Mouse (Mus musculus) heart, postnatal 14 days (tissue): ENCODE data around the gene 5730596B20Rik. TPM values are rescaled to one million over a fixed set of nuclear protein-coding genes. Genes with fewer than 3 reads are reported as not detected.

ENCODE experiments used
- DNase-seq, 2 experiments: peaks; one replicate each; pipeline ENCODE4 v3.0.0; 2021 to 2022
- intact Hi-C: fragments of 180-260 bp; cut with DNase I; formaldehyde crosslinking; loops from one replicate; pipeline ENCODE4 v1.15.1; 2025
- total RNA-seq, 2 experiments: library from RNA; stranded (reverse); gene quantifications; 2 replicates each; pipeline ENCODE4 v1.2.3; 2021

5730596B20Rik gene
- total RNA-seq, 2 experiments from 2014 or later: 0.17 to 0.20 TPM

- intact Hi-C loops: loop anchor here (5.0 kb wide), 1 partner anchor 154 kb away; no protein-coding TSS in a partner anchor
- no peak for DNase-seq
These were observed 15.8 kb upstream of the 5730596B20Rik start for GRCm38 (mm10) chr6:52161336-52162092.

DNA sequence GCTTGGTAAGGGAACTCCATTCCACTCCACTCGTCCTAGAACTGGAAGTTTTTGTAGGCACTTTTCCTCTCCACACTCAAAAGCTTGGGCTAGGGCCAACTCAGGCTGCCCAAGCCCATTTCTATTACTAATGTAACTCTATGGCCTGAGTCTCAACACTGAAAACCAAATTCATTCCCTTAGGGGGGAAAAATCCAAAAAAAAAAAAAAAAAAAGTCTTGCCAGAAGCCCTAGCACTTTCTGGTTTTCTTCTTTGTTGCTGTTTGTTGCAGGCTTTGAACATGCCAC lies 15.3 kb upstream of the 5730596B20Rik start:
- DNase-seq: no peak
- intact Hi-C loops: loop anchor here (5.0 kb wide), 1 partner anchor 155 kb away; no protein-coding TSS in a partner anchor

GRCm38 (mm10) chr6:52162611-52163365 lies 14.5 kb upstream of the 5730596B20Rik start:
- intact Hi-C loops: loop anchor here (5.0 kb wide), 1 partner anchor 155 kb away; no protein-coding TSS in a partner anchor
- no peak for DNase-seq

DNA sequence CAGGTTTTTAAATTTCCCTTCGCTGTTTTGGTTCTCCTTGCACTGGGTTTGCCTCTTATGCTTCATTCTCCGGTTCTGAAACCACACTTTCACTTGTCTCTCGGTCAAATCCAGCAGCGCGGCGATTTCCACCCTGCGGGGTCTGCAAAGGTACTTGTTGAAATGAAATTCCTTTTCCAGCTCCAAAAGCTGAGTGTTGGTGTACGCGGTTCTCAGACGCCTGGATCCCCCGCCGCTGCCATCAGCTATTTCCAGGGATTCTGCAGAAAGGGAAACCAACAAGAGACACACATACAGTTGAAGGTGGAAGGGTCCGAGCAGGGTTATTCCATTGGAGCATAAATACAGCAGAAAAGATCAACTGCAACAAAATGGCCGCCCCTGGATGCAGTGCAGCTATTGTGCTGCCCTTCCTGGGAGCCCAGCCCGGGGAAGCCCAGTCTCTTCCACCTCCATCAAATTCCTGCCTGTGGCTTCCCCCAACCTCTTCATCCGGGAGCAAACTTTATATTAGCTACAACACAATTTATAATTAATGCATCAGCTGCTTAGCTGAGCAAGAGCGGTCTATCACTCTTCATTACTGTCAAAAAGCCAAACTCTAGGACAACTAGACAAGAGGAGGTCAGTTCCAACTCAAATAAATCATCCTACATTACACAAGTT lies 13.8 kb upstream of the 5730596B20Rik start:
- DNase-seq: no peak
- intact Hi-C loops: loop anchor here (5.0 kb wide), 1 partner anchor 156 kb away; no protein-coding TSS in a partner anchor

DNA sequence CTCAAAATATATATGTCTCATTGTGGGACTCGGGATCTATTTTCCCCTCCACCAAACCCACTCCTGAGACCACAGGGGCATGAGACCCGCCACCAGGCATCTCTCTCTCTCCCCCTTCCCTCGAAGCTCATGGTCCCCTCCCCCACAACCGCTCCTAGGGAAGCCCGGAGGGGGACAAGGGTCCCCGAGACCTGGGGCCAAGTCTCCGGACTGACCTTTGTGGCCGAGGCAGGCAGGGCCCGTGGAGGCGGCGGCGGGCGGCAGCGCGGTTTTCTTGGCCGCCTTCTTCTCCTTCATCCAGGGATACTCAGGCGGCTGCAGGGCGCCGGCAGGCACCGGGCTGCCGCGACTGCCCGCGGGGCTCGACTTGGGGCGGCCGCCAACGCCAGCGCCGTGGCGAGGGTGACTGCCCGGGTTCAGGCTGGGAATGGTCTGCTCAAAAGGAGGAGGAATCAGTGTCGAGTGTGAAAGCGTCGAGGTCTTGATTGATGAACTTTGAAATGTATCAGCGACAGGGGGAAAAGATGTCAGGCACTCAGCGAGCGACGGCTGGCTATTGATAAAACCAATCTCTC lies 13.2 kb upstream of the 5730596B20Rik start:
- DNase-seq: no peak
- intact Hi-C loops: loop anchor here (5.0 kb wide), 1 partner anchor 157 kb away; no protein-coding TSS in a partner anchor

- intact Hi-C loops: loop anchor here (5.0 kb wide), 2 partner anchors 158 to 983 kb away; no protein-coding TSS in a partner anchor
- DNase-seq: no peak
These were observed 12.5 kb upstream of the 5730596B20Rik start, which contains the start of gene Hoxa2 for GRCm38 (mm10) chr6:52164626-52165440. TSS of gene Hoxa2 (minus strand) at chr6:52164831.

DNA sequence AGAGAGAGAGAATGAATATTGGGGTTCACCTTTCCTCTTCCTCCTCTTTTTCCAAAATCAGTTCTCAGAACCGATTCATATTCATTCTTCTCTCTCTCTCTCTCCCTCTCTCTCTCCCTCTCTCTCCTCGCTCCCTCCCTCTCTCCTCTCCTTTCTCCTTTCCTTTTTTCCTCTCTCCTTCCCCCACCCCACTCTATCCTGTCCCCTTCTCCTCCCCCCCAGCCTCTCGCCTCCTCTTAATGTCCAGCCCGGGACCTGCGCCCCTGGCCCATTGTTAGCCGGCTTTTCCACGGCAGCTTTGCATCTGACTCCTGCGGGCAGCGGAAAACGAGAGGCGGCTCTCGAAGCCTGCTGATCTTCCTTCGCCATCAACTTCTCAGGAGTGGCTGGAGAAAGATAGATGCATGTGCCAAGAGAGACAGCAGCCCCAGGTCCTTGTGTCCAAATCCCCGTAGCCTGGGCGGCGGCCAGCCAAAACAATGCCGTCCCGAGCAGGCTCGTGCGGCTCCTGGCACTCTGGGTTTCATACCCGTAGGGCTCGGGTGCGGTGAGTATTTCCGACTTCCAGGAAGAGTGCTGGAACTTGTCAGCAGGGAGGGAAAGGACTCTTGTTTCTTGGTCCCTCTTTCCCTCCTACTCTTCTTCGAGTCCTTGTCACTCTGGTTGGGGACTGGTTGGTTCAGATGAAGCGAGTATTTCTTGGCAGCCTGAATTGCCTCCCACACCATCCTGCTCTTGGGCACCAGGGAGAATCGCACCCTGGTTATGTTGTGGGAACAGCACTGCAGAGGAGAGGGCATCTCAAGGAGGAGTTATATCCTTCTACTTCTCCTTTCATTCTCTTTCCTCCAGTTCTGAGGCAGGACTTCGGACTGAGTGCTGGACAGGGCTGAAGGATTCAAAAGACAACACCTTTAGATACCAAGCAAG lies 11.6 kb upstream of the 5730596B20Rik start:
- no peak for DNase-seq
- intact Hi-C loops: loop anchor here (5.0 kb wide), 1 partner anchor 983 kb away; no protein-coding TSS in a partner anchor

DNA sequence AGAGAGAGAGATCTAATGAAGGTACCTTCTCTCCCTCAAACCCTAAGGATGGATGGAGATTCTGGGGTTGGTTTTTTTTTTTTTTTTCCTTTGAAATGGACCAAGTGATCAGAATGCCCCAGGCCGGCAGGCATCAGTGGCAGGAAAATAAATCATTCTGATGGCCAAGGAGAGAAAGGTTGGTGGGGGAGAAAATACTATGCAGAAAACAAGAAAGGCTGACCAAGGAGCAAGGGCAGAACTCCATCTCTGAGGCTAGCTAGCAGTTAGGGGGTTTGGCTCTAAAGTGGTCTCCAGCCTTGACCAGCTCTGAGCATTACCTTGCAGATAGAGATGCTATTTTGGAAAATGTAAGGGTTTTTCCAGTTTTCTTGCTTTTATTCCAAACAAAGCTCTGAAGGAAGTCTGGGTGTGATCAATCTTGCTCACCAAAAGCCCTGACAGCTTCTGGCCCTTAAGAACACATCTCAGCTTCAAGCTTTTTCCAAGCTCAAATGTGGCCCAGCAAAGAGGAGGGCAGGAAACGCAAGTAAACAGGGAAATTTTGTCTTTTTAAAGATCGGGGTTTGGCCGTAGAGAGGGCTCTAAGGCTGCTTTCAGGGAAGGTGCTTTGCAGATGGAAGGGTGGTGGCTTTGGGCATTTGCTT lies 10.7 kb upstream of the 5730596B20Rik start:
- DNase-seq: no peak
- intact Hi-C loops: loop anchor here (5.0 kb wide), 1 partner anchor 984 kb away; no protein-coding TSS in a partner anchor

DNA sequence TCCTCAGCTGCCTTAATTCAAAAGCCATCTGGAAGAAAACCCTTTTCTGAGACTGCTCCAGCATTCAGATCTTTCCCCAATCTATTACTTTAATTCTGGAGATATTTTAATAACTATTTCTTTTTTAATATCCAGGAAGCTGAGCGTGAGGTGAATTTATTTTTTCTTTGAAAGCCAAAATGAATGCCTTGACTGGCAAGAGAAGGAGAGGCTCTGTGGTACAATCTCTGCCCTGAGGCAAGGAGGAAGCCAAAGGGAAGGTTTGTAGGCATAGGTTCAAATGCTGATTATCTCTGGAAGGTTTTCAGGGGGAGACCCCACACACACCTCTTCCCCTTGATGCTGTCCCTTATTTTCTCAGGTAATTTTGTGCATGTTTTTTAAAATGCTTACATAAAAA lies 10.1 kb upstream of the 5730596B20Rik start:
- intact Hi-C loops: loop anchor here (5.0 kb wide), 1 partner anchor 985 kb away; no protein-coding TSS in a partner anchor
- no peak for DNase-seq

- DNase-seq: no peak
- intact Hi-C loops: loop anchor here (5.0 kb wide), 1 partner anchor 985 kb away; no protein-coding TSS in a partner anchor
These were observed 9.5 kb upstream of the 5730596B20Rik start for GRCm38 (mm10) chr6:52167736-52168161.

GRCm38 (mm10) chr6:52168191-52169055 lies 8.9 kb upstream of the 5730596B20Rik start:
- no peak for DNase-seq
- intact Hi-C loops: loop anchor here (5.0 kb wide), 1 partner anchor 986 kb away; no protein-coding TSS in a partner anchor

DNA sequence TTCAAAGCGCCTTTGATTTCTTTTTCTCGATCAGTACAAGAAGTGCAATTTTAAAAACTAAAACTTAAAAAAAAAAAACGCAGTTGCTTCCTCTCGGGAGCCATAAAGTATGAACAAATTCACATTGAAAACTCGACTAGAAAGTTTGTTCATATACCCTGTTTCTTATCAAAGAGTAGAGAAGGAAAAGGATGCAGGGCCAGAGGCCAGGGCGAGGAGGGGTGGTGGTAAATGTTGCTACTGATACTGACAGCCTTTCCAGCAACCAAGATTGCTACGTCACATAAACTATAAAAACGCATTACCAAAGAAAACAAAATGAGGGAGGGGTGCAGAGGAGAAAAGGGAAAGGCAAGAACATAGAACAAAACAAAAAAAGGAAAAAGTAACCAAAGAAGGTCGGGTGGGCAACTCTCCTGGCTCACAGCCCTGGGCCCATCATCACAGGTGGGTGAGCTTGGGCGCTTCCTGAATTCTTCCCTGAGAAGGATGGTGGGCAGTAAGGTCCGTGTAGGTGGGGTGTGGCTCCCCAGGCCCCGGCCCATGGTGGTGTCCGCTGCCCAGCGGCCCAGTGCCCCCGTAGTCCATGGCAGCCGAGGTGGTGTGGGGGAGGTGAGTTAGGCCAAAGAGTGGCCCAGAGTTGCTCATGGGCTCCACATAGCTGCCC lies 7.7 kb upstream of the 5730596B20Rik start:
- no peak for DNase-seq
- intact Hi-C loops: loop anchor here (5.0 kb wide), 1 partner anchor 987 kb away; no protein-coding TSS in a partner anchor

DNA sequence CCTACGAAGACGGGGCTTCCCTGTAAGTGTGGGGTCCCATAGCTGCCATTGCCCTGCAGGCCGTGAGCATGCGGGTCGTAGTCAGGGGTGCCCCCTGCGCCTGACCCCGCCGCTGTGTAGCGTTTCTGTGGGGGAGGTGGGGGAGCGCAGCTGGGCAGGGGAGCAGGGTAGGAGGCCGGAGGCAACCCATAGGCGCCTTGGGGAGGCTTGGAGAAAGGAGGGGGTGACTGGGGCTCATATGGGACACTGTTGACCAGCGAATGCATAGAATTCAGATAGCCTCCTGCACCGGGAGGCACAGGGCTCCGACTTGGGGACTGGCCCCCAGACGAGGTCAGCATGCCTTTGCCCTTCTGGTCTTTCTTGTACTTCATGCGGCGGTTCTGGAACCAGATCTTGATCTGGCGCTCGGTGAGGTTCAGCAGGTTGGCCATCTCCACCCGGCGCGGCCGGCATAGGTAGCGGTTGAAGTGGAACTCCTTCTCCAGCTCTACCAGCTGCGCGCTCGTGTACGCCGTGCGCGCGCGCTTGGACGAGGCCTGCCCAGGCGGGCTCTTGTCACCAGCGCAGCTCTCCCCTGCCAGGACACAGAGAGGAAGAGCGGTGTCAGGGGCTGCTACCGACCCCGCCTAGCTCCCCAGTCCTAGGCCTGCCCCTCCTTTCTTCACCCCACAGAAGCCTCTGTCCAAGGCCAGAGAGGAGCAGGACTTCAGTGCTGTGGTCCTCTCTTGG lies 7.0 kb upstream of the 5730596B20Rik start:
- no peak for DNase-seq
- intact Hi-C loops: no loop called here

GRCm38 (mm10) chr6:52170898-52171223 lies 6.4 kb upstream of the 5730596B20Rik start:
- intact Hi-C loops: no loop called here
- DNase-seq: no peak

GRCm38 (mm10) chr6:52171331-52171730 lies 6.0 kb upstream of the 5730596B20Rik start:
- no peak for DNase-seq
- intact Hi-C loops: no loop called here

DNA sequence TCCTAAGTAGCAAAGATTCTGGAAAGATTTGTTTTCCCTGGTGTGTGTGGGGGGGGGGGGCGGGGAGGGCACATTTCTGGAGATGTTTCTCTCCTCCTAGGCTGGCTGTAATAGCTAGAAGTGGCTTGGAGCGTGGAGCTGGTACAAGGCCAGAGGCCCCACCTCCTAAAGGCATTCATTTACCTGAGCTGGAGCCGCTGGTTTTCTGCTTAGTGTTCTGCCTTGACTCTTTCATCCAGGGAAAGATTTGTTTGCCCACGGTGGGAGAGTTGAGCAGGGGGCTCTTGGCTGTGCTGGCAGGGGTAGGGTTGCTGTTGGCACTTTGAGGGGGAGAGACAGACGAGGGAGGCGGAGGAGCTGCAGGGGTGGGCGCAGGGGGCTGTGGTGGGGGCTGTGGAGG lies 5.4 kb upstream of the 5730596B20Rik start:
- no peak for DNase-seq
- intact Hi-C loops: no loop called here
